Mouse (Mus musculus) leukemia stem cell, adult 10-12 weeks (primary cell): Measurements from ENCODE around the gene Efemp1. TPM values are rescaled to one million over a fixed set of nuclear protein-coding genes. Genes with fewer than 3 reads are reported as not detected.

Experiments
- polyA plus RNA-seq: library from polyadenylated mRNA; stranded (reverse); fragments of >175 nt; gene quantifications from 2 replicates; pipeline ENCODE4 v1.2.3, GENCODE M21; 2012; ENCODE audit warnings: low replicate concordance

The Efemp1 gene
- 0.24 TPM in 1 of 2 replicates, not detected in the other for polyA plus RNA-seq

GRCm38 (mm10) chr11:28853102-28853800 is at the start of gene Efemp1:
Efemp1 (plus strand) TSS chr11:28853204.

